In genomic region chr13:49421959-49422358, GRCm38 (mm10) we compare ENCODE assay signal across 8 mouse cellular contexts. TPM values are rescaled to one million over a fixed set of nuclear protein-coding genes. Genes with fewer than 3 reads are reported as not detected.
A peak's percentile ranks its signal among the peaks of the same experiment; 100 is the strongest.
DNase-seq lines count a peak whose midpoint lies in the region; ATAC-seq and TF ChIP-seq lines count a peak whose summit lies in the region.

No protein-coding gene starts in this region.

- no peaks in the 10 kb centered on the region for H3K27me3 ChIP-seq in lung, embryonic 15.5 days
- no peaks in the 10 kb centered on the region for H3K27me3 ChIP-seq in embryonic facial prominence, embryonic 12.5 days
- H3K27me3 ChIP-seq in limb, embryonic 10.5 days (ENCODE audit: low read depth, poor library complexity, severe bottlenecking): no peaks in the 10 kb centered on the region

- H3K27ac ChIP-seq in lung, embryonic 15.5 days: no peak overlapping the region
- H3K27ac ChIP-seq in embryonic facial prominence, embryonic 12.5 days: no peak overlapping the region
- no peak overlapping the region for H3K27ac ChIP-seq in limb, embryonic 10.5 days
- H3K27ac ChIP-seq in olfactory bulb, adult 2 months (ENCODE audit: insufficient read depth, low read depth, low read length): peak overlapping the region; percentile 27; the same call in 1 of the 2 replicates

- ATAC-seq in lung, embryonic 15.5 days (ENCODE audit: borderline replicate concordance, extremely low read depth, low FRiP score, low TSS enrichment): no peak
- ATAC-seq in embryonic facial prominence, embryonic 12.5 days (ENCODE audit: insufficient number of reproducible peaks, insufficient read depth, low FRiP score, low TSS enrichment): no peak

- peak overlapping the region; percentile 72 for H3K4me3 ChIP-seq in lung, embryonic 15.5 days
- H3K4me3 ChIP-seq in embryonic facial prominence, embryonic 12.5 days: peak overlapping the region; percentile 89
- peak overlapping the region; percentile 90 for H3K4me3 ChIP-seq in limb, embryonic 10.5 days
- H3K4me3 ChIP-seq in olfactory bulb, adult 2 months (ENCODE audit: insufficient read depth, low read depth, low read length): peak overlapping the region; percentile 63

- peak overlapping the region; percentile 74 for H3K9ac ChIP-seq in lung, embryonic 15.5 days
- peak overlapping the region; percentile 84 for H3K9ac ChIP-seq in embryonic facial prominence, embryonic 12.5 days

- peaks cover 24% of the 10 kb centered on the region for H3K4me1 ChIP-seq in lung, embryonic 15.5 days
- H3K4me1 ChIP-seq in embryonic facial prominence, embryonic 12.5 days: peaks cover 15% of the 10 kb centered on the region
- H3K4me1 ChIP-seq in limb, embryonic 10.5 days: peaks cover 21% of the 10 kb centered on the region
- peaks cover 12% of the 10 kb centered on the region for H3K4me1 ChIP-seq in olfactory bulb, adult 2 months (ENCODE audit: control insufficient read depth, insufficient read depth, low read length)

- TF ChIP-seq CTCF in olfactory bulb, adult 2 months (IDR thresholded peaks at IDR 0.05; ENCODE audit: insufficient read depth, low read depth, low read length): no peak

- H3K9me3 ChIP-seq in lung, embryonic 15.5 days: no peaks in the 10 kb centered on the region
- H3K9me3 ChIP-seq in embryonic facial prominence, embryonic 12.5 days: no peaks in the 10 kb centered on the region
- H3K9me3 ChIP-seq in limb, embryonic 10.5 days (replicated peaks): no peaks in the 10 kb centered on the region

- 18% methylated on average over 4 of the region's 4 CpGs for WGBS in lung, embryonic 15.5 days
- WGBS in embryonic facial prominence, embryonic 12.5 days: 24% methylated on average over 4 of the region's 4 CpGs
- WGBS in limb, embryonic 10.5 days: 22% methylated on average over 4 of the region's 4 CpGs
- WGBS in olfactory bulb, adult 2 months: 9% methylated on average over 4 of the region's 4 CpGs

- intact Hi-C loops in left cerebral cortex, postnatal 25 days (cut with DNase I): loop anchor here (2.0 to 5.0 kb wide), 2 partner anchors 41 to 100 kb away; partner anchors contain the start of gene Fgd3

- DNase-seq in lung, adult 18-20 months: no peak
- no peak for DNase-seq in limb, embryonic 10.5 days (ENCODE audit: low spot score)
- DNase-seq in left cerebral cortex, postnatal 25 days (ENCODE audit: low spot score in 2 of 2): no peak
- no peak for DNase-seq in cerebellum, adult 18-20 months
- DNase-seq in kidney, postnatal 14 days: no peak

- peak overlapping the region; percentile 95 for H3K4me2 ChIP-seq in lung, embryonic 15.5 days
- peak overlapping the region; percentile 94 for H3K4me2 ChIP-seq in embryonic facial prominence, embryonic 12.5 days (replicated peaks)

- H3K36me3 ChIP-seq in lung, embryonic 15.5 days: no peaks in the 10 kb centered on the region
- no peaks in the 10 kb centered on the region for H3K36me3 ChIP-seq in embryonic facial prominence, embryonic 12.5 days
- peaks cover 2% of the 10 kb centered on the region; the same call in 1 of the 2 replicates for H3K36me3 ChIP-seq in limb, embryonic 10.5 days

- TF ChIP-seq POLR2A in olfactory bulb, adult 2 months (IDR thresholded peaks at IDR 0.05; ENCODE audit: insufficient read depth, low read depth, low read length): no peak

RNA-seq across cellular contexts. Expression of gene Ippk, which starts 0.9 kb away (rescaled TPM):
- polyA plus RNA-seq in lung, embryonic 15.5 days (2015; fragmentation: Nextera tagmentation; extraction: Ambion mirVana): 15.1 and 15.2 TPM in 2 replicates
- 14.0 and 15.8 TPM in 2 replicates for polyA plus RNA-seq in embryonic facial prominence, embryonic 12.5 days (2016; fragmentation: Nextera tagmentation; extraction: Ambion mirVana)
- polyA plus RNA-seq in limb, embryonic 10.5 days (2016; fragmentation: Nextera tagmentation; extraction: Ambion mirVana): 17.3 and 21.0 TPM in 2 replicates
- polyA plus RNA-seq in olfactory bulb, adult 2 months (2012; ENCODE audit: insufficient read depth, insufficient read length, low replicate concordance, missing spikeins): not detected in 2 replicates
- 10 to 100 TPM; 14.8 to 16.8 TPM for total RNA-seq in left cerebral cortex, postnatal 25 days (2021)

Comparison
In these comparisons a context has a peak if more than half of its experiments do, and no peak if none do; other contexts are left out.
1. RNA of gene Ippk, which starts 0.9 kb away (polyA plus RNA-seq): 17.3 to 21.0 TPM in limb, embryonic 10.5 days, 14.0 to 15.8 TPM in embryonic facial prominence, embryonic 12.5 days and 15.1 to 15.2 TPM in lung, embryonic 15.5 days; not detected in olfactory bulb, adult 2 months; every median in the first group is over 10 times any median in the second.
2. Peak in every context shown above with its lines, with median percentiles within 50 percentile points of each other: H3K4me3 ChIP-seq.